Mouse (Mus musculus) erythroblast, embryonic 14.5 days (primary cell): ENCODE data around the gene Troap. TPM values are rescaled to one million over a fixed set of nuclear protein-coding genes. Genes with fewer than 3 reads are reported as not detected.

Experiments used
- H3K27me3 ChIP-seq: 2 replicates; pipeline ENCODE4 v1.6.1; 2012; ENCODE audit warnings: inconsistent platforms; ENCODE audit not compliant: control insufficient read depth
- H3K36me3 ChIP-seq: 2 replicates; pipeline ENCODE4 v1.6.1; 2012; ENCODE audit warnings: mild to moderate bottlenecking, inconsistent platforms; ENCODE audit not compliant: control insufficient read depth
- H3K4me1 ChIP-seq: 2 replicates; pipeline ENCODE4 v1.6.1; 2012; ENCODE audit warnings: inconsistent platforms; ENCODE audit not compliant: control insufficient read depth
- H3K4me3 ChIP-seq: replicated peaks from 2 replicates; pipeline ENCODE3; 2012; ENCODE audit warnings: moderate library complexity, mild to moderate bottlenecking, inconsistent platforms
- H3K9me3 ChIP-seq: 2 replicates; pipeline ENCODE4 v1.6.1; 2012; ENCODE audit warnings: low read length, inconsistent platforms, mixed read lengths; ENCODE audit not compliant: control insufficient read depth
- GATA1 ChIP-seq: IDR thresholded peaks from 2 replicates; pipeline ENCODE4 v1.6.1; 2012; ENCODE audit warnings: low read length, inconsistent platforms, mixed read lengths
- TAL1 ChIP-seq: IDR thresholded peaks from 3 replicates; pipeline ENCODE4 v1.6.1; 2012; ENCODE audit warnings: low read length, inconsistent platforms, mixed read lengths
- polyA plus RNA-seq: library from polyadenylated mRNA; stranded (reverse); fragments of >175 nt; gene quantifications from 2 replicates; pipeline ENCODE4 v1.2.3, GENCODE M21; 2012

Gene Troap
- polyA plus RNA-seq, 1 experiment: 17.1 TPM

GRCm38 (mm10) chr15:99129956-99130910, 55.9 kb downstream of the Troap start:
- peaks cover 20% of the 10 kb centered on the region for H3K27me3 ChIP-seq
- H3K4me3 ChIP-seq: no peak overlapping the region
- TF ChIP-seq GATA1 (no peak), TAL1 (no peak)
- H3K4me1 ChIP-seq: peaks cover 20% of the 10 kb centered on the region
- no peaks in the 10 kb centered on the region; the same call in 1 of the 2 replicates for H3K36me3 ChIP-seq
- no peaks in the 10 kb centered on the region for H3K9me3 ChIP-seq

Other genes with a start within 250 kb of the Troap start
- gene Prkag1, start 243.1 kb upstream of the Troap start, polyA plus RNA-seq: 54.6 and 55.9 TPM in 2 replicates
- gene Kmt2d, start 203.4 kb upstream of the Troap start, polyA plus RNA-seq: 1.5 and 2.6 TPM in 2 replicates
- 0.24 and 0.38 TPM in 2 replicates for gene Rhebl1, start 180.0 kb upstream of the Troap start, polyA plus RNA-seq
- gene Dhh, start 176.0 kb upstream of the Troap start, polyA plus RNA-seq: not detected in 2 replicates
- 0.37 and 0.59 TPM in 2 replicates for gene Lmbr1l, start 156.3 kb upstream of the Troap start, polyA plus RNA-seq
- 71.2 and 76.8 TPM in 2 replicates for gene Tuba1b, start 140.0 kb upstream of the Troap start, polyA plus RNA-seq
- gene Gm49450, start 121.0 kb upstream of the Troap start, polyA plus RNA-seq: not detected in 2 replicates
- 4.0 and 13.4 TPM in 2 replicates for gene Tuba1a, start 120.9 kb upstream of the Troap start, polyA plus RNA-seq
- gene Tuba1c, start 44.7 kb upstream of the Troap start, polyA plus RNA-seq: 12.6 and 20.7 TPM in 2 replicates
- not detected in 2 replicates for gene Prph, start 19.4 kb upstream of the Troap start, polyA plus RNA-seq
- gene C1ql4, start 13.2 kb downstream of the Troap start, polyA plus RNA-seq: not detected in 2 replicates
- gene Dnajc22, start 18.6 kb downstream of the Troap start, polyA plus RNA-seq: 0.02 TPM in 1 of 2 replicates, not detected in the other
- gene Spats2, start 51.3 kb downstream of the Troap start, polyA plus RNA-seq: 0.19 and 0.40 TPM in 2 replicates
- 0.03 and 0.04 TPM in 2 replicates for gene Kcnh3, start 150.3 kb downstream of the Troap start, polyA plus RNA-seq
- 9.2 and 12.0 TPM in 2 replicates for gene Mcrs1, start 177.4 kb downstream of the Troap start, polyA plus RNA-seq
- 0.31 and 0.32 TPM in 2 replicates for gene Prpf40b, start 220.5 kb downstream of the Troap start, polyA plus RNA-seq
- gene Fam186b, start 221.3 kb downstream of the Troap start, polyA plus RNA-seq: not detected in 2 replicates